Mouse (Mus musculus): ENCODE results near the gene Hadhb.

- no peak for TF ChIP-seq POLR2A (IDR thresholded peaks at IDR 0.05; ENCODE audit: insufficient read depth, low read depth, low read length)
- peak; percentile 57 for TF ChIP-seq CTCF (IDR thresholded peaks at IDR 0.05)
- TF ChIP-seq EP300 (IDR thresholded peaks at IDR 0.05; ENCODE audit: insufficient read depth, low read depth, low read length): no peak
These were observed 37.4 kb downstream of the Hadhb start for GRCm38 (mm10) chr5:30192452-30192851.

Data from heart, adult 2 months (tissue).